Mouse (Mus musculus): ENCODE results near the gene Prrg2.

Prrg2 gene

GRCm38 (mm10) chr7:45058607-45059571 is 3.6 kb downstream of the Prrg2 start:
- CTCF ChIA-PET = no interaction called here

GRCm38 (mm10) chr7:45056972-45057348 is 5.5 kb downstream of the Prrg2 start:
- CTCF ChIA-PET = no interaction called here

GRCm38 (mm10) chr7:45056329-45056971 is 6.0 kb downstream of the Prrg2 start:
- CTCF ChIA-PET = no interaction called here

DNA sequence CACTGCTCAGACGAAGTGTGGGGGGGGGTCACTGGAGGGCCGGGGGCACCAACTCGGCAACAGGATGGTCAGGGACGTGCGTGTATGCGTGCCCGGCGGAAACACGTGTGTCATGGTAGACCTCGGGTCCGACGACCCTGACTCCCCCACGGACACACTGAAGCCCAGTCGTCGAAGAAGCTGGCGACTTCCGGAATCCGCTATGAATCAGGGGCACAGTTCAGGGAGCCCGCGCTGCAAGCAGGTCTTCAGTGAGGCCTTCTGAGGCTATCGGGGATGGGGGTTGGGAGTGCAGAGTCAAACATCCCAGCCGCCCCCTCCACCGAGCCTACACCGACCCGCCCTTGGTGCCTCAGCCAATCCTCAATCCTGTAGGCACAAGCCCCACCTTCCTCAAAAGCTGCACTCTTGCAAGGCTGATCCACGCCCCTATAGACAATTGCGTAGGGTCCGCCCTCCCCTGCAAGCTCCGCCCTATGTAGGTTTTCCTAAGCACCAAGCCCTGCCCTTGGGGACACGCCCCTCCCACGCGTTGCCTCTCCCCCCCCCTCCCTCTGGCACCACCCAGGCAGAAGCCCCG is 8.5 kb downstream of the Prrg2 start:
- CTCF ChIA-PET = no interaction called here

DNA sequence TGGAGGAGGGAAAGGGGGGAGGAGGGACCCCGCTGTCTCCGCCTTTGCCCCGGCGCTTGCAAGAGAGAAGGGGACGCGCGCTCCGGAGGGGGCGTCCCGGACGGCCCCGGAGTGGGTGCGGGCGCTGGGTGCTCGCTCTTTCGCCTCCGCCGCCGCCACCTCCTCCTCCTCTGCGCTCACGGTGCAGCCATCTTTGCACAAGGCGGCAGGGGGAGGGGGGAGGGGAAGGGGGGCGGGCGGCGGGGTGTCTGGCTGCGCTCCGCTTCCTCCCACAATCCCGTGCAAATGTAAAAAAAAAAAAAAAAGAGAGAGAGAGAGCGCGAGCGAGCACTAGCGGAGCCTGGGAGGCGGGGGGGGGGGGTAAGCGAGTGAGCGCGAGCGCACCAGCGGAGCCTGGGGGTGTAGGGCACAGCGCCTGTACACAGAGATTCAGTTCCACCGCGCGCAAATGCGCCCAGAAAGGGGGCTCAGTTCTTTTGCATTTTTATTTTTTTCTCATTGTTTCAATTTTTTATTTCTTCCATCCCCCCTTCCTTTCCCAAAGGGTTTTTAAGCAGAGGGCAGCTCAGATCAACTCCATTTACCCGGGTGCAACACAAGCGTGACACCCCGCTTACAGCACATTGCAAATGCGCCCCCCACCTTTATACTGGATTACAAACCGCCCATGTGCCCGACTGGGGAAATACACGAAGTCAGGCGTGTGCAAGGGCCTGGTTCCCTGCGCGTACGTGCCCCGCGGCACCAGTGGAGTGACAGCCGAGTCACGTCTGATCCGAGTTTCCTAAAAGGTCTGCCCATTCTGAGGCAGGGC is 9.2 kb downstream of the Prrg2 start:
- CTCF ChIA-PET = no interaction called here

DNA sequence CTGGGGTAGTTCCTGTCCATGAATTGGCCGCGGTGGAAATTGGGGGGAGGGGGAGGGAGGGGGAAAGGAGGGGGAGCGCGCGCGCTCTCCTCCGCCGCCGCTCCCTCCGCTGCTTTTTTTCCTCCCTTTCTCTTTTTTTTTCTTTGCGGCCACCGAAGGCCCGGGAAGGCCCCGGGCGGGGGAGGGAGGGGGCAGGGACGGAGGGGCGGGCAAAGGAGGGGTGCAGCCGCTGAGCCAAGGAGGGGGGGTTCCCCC is 9.7 kb downstream of the Prrg2 start, which contains the start of gene Prr12:
Prr12 (minus strand) TSS at position 20 of the 255 bp plus-strand sequence.
- CTCF ChIA-PET = interaction anchor here (0.6 kb wide), 1 partner anchor 178 kb away, joined by 4 read pairs; no protein-coding TSS in a partner anchor

GRCm38 (mm10) chr7:45052181-45052861 is 10.2 kb downstream of the Prrg2 start:
- CTCF ChIA-PET = interaction anchor here (0.6 kb wide), 1 partner anchor 179 kb away, joined by 4 read pairs; no protein-coding TSS in a partner anchor

GRCm38 (mm10) chr7:45051601-45051974 is 10.9 kb downstream of the Prrg2 start:
- CTCF ChIA-PET = interaction anchor here (0.7 kb wide), 1 partner anchor 12 kb away, joined by 4 read pairs; no protein-coding TSS in a partner anchor

- CTCF ChIA-PET = interaction anchor here (0.7 kb wide), 1 partner anchor 13 kb away, joined by 4 read pairs; no protein-coding TSS in a partner anchor
Observed at GRCm38 (mm10) chr7:45050945-45051600, 11.4 kb downstream of the Prrg2 start.

GRCm38 (mm10) chr7:45048923-45049657 is 13.4 kb downstream of the Prrg2 start:
- CTCF ChIA-PET = no interaction called here

GRCm38 (mm10) chr7:45048001-45048890 is 14.2 kb downstream of the Prrg2 start:
- CTCF ChIA-PET = no interaction called here

DNA sequence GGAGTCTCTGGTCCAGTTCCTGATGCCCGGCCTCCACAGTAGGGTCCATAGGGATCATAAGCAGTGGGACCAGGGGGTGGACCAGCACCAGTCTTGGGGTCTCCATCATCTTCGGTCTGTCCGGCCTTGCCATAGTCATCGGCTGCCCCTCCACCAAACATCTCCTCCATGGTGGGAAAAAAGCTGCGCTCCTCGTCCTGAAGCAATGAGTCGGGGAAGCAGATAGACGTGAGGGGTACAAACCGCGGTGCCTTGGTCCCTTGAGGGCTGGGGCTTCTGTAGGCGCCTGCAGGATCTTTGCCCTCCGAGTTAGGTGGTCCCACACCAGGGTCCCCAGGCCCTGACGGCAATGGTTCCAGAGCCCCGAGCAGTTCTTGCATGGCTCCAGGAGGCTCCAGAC is 15.0 kb downstream of the Prrg2 start:
- CTCF ChIA-PET = no interaction called here

GRCm38 (mm10) chr7:45046853-45047350 is 15.6 kb downstream of the Prrg2 start:
- CTCF ChIA-PET = no interaction called here

DNA sequence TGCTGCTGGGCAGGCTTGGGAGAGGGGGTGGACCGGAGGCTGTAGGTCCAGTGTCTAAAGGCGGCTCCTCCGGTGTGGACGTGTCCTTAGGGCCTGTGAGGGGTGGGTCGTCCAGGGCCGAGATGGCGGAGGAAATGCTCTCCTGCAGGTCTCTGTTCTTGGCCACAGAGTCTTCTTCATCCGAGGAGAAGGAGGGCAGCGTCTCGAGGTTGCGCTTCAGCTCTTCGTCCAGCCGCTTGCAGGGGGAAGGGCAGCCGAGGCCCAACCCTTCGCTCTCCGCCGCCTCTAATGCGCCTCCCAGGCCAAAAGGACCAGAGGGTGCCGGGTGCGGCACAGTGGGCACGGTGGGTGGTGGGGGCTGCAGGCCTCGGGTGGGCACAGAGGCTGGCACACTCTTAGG is 16.7 kb downstream of the Prrg2 start:
- CTCF ChIA-PET = no interaction called here

- CTCF ChIA-PET = no interaction called here
Observed at GRCm38 (mm10) chr7:45043307-45043706, 19.2 kb downstream of the Prrg2 start.

DNA sequence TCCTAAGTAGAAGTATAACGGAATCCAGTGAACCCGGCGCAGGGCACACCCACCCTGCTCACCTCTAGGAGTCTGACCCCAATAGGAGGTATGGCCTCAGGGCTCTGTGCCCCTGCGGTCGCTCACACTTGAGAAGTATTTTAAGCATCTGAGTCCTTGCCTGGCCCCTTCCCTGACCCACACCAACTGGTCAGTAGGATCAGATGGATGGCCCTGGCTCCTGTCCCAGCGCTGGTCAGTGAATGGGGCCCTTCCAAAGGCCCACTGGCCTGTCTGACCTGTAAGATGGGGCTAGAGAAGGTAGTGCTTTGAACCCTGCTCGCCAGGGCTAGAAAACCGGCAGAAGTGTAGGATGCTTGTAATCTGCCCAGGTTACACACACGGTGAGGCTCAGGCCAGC is 21.6 kb downstream of the Prrg2 start:
- CTCF ChIA-PET = no interaction called here

DNA sequence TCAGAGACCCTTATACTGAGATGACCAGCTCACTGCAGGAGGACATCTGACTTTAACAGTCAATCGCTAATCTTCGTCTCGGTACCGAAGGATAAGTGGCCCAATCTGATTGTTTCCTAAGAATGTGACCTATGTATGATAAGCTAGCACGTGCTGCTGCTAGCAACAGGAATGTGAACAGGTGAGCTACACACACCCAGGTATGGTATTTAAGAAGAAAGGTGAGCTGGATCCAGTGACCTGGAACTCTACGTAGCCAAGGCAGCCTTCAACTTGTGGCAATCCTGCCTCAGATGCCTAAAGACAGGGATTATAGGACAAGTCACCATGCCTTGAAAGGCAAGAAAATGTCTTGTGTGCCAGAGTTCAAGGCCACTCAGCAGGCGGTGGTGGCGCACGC is 24.1 kb downstream of the Prrg2 start:
- CTCF ChIA-PET = interaction anchor here (0.9 kb wide), 1 partner anchor 13 kb away, joined by 3 read pairs; no protein-coding TSS in a partner anchor

DNA sequence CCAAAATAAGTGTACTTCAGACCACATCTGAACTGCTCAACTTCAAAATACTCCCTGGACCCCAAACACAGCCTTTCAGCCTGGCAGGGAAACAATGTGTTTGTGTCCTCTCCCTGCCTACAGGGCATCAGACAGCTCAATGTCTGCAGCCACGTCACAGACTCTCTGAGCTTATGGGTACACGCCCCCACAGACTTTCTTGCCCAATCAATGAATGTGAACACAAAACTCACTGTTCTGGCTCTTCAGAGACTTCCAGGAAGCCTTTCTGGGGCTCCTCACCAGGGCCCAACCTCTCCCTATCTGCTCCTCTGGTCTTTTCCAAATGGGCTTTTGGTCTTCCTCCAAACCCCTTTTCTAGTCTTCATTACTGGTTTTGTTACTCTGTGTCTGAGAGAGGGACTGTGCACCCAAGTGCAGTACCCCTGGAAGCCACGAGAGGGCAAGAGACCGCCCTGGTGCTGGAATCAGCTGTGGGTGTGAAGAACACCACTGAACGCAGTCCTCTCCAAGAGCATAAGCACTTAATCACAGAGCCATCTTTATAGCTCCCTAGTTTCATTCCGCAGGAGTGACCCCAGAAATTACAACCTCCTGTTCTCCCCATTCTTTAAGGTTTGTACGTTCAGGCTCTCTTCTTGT is 24.6 kb downstream of the Prrg2 start:
- CTCF ChIA-PET = interaction anchor here (0.9 kb wide), 1 partner anchor 12 kb away, joined by 3 read pairs; no protein-coding TSS in a partner anchor
